18 mouse cellular contexts compared by ENCODE assay signal in genomic region chr5:108516655-108517054, GRCm38 (mm10). TPM values are rescaled to one million over a fixed set of nuclear protein-coding genes. Genes with fewer than 3 reads are reported as not detected.
"Had no signal": no experiment of that assay in that cellular context is flagged by ENCODE, and none has a peak within 500 bp of the region (broad histone marks: within the 10 kb centered on the region; RNA-seq: fewer than 3 reads in every experiment).

No protein-coding gene starts in this region.

- H3K9me3 ChIP-seq: liver, embryonic 13.5 days; midbrain, embryonic 13.5 days; stomach, embryonic 15.5 days had no signal

- H3K36me3 ChIP-seq: liver, embryonic 13.5 days; stomach, embryonic 15.5 days had no signal

- ATAC-seq: midbrain, embryonic 13.5 days; midbrain, embryonic 16.5 days had no signal

- H3K4me3 ChIP-seq: layer of hippocampus, adult 2 months; liver, embryonic 13.5 days; midbrain, embryonic 13.5 days; stomach, embryonic 15.5 days had no signal

- H3K4me2 ChIP-seq: liver, embryonic 13.5 days; midbrain, embryonic 13.5 days; stomach, embryonic 15.5 days had no signal

- H3K4me1 ChIP-seq: midbrain, embryonic 13.5 days; stomach, embryonic 15.5 days had no signal

- H3K27ac ChIP-seq: kidney, postnatal 0 days; layer of hippocampus, adult 2 months; liver, embryonic 13.5 days; midbrain, embryonic 13.5 days; stomach, embryonic 15.5 days had no signal

- H3K27me3 ChIP-seq: liver, embryonic 13.5 days; midbrain, embryonic 13.5 days; stomach, embryonic 15.5 days had no signal

- DNase-seq: kidney, adult 18-20 months; kidney, adult 9 months; kidney, postnatal 25 days; layer of hippocampus, adult 9-11 months; liver, embryonic 13.5 days; lung, adult 2 months; lung, postnatal 14 days; lung, postnatal 4 days; right cerebral cortex, postnatal 25 days; spleen, adult 18-20 months; thymus, postnatal 25 days had no signal

- H3K9ac ChIP-seq: liver, embryonic 13.5 days; midbrain, embryonic 13.5 days; stomach, embryonic 15.5 days had no signal

RNA-seq across cellular contexts. Expression of gene Cplx1, which starts 33.2 kb away (rescaled TPM):
- total RNA-seq: liver, adult 2 months; megakaryocyte, adult 5-6 weeks had no signal
- polyA plus RNA-seq: liver, adult 2 months had no signal
